ENCODE assay signal across 7 mouse cellular contexts in the genomic region with DNA sequence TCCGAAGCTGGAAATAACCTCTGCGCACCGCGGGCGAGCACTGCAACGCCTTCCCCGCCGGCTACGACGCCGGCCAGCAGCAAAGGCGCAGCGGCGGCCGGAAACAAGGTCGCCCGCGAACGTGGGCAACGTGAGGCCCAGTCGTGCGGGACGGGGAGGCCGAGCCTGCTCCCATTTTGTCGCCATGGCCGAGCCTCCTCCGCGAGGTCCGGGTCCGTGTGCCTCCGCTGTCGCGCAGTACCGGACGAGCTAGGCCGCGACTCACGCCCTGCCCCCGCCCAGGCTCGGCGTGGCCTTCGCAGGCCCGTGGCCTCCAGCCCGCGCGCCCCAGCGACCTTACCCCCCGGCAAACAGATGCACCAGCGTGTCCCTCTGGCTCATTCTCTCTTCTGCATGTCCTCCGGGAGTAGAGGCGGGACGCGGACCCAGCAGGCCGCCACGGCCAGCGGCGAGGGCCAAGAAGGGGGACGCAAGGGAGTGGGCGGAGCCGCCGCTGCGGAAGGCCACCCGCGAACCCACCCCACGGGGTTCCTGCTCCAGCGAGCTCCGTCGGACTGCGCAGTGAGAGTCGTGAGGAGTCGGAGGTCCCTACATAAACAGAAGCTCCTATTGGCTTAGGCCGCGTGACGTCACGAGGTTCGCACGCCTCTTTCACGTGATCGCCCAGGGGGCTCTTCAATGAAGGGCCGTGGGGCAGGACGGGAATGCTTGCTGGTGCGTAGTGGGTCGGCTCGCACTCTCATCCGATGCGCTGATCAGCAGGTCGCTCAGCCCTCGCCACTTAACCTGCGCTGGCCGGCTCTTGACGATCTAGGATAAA. TPM values are rescaled to one million over a fixed set of nuclear protein-coding genes. Genes with fewer than 3 reads are reported as not detected.
A peak's percentile ranks its signal among the peaks of the same experiment; 100 is the strongest.
DNase-seq lines count a peak whose midpoint lies in the region; ATAC-seq lines count a peak whose summit lies in the region.

TSS of gene Slc25a36 (minus strand) at position 587 of the 820 bp plus-strand sequence.

- peak within 1 kb of the TSS; percentile 83 for H3K9ac ChIP-seq in intestine, embryonic 15.5 days

- intact Hi-C loops in gastrocnemius, postnatal 36 days (cut with DNase I) = no loop called here
- intact Hi-C loops in left cerebral cortex, postnatal 25 days (cut with DNase I) = loop anchor here (5.0 kb wide), 1 partner anchor 52 kb away; no protein-coding TSS in a partner anchor

- peak within 1 kb of the TSS; percentile 91 for H3K27ac ChIP-seq in intestine, embryonic 15.5 days
- peak within 1 kb of the TSS; percentile 95 for H3K27ac ChIP-seq in midbrain, embryonic 10.5 days (replicated peaks)

- no peaks in the 10 kb centered on the region for H3K36me3 ChIP-seq in intestine, embryonic 15.5 days
- peaks cover 10% of the 10 kb centered on the region; the same call in 1 of the 2 replicates for H3K36me3 ChIP-seq in midbrain, embryonic 10.5 days

- under 1% methylated on average over 89 of the region's 91 CpGs for WGBS in intestine, embryonic 15.5 days
- under 1% methylated on average over 91 of the region's 91 CpGs for WGBS in midbrain, embryonic 10.5 days

- peak within 1 kb of the TSS; percentile 88 for H3K4me3 ChIP-seq in intestine, embryonic 15.5 days (replicated peaks)
- H3K4me3 ChIP-seq in midbrain, embryonic 10.5 days = peak within 1 kb of the TSS; percentile 91

- no peaks in the 10 kb centered on the region for H3K9me3 ChIP-seq in intestine, embryonic 15.5 days
- H3K9me3 ChIP-seq in midbrain, embryonic 10.5 days (replicated peaks) = 0 out of 2 replicates have a peak, but pooled peaks cover 4% of the 10 kb centered on the region

- peaks cover 13% of the 10 kb centered on the region; the same call in 1 of the 2 replicates for H3K4me1 ChIP-seq in intestine, embryonic 15.5 days (replicated peaks)
- H3K4me1 ChIP-seq in midbrain, embryonic 10.5 days = peaks cover 29% of the 10 kb centered on the region

- H3K27me3 ChIP-seq in intestine, embryonic 15.5 days (replicated peaks) = no peaks in the 10 kb centered on the region
- 0 out of 2 replicates have a peak, but pooled peaks cover 4% of the 10 kb centered on the region for H3K27me3 ChIP-seq in midbrain, embryonic 10.5 days (ENCODE audit: low read depth, poor library complexity, severe bottlenecking)

- peak within 1 kb of the TSS; percentile 76 for H3K4me2 ChIP-seq in intestine, embryonic 15.5 days (replicated peaks)

- peak; percentile 98 for DNase-seq in adrenal gland, adult 2 months
- DNase-seq in embryo, embryonic 11.5 days (ENCODE audit: low read depth, low spot score) = peak; percentile 98
- peak; percentile 95 to 96 for DNase-seq in gastrocnemius, postnatal 36 days
- DNase-seq in left cerebral cortex, postnatal 25 days (ENCODE audit: low spot score in 2 of 2) = peak; percentile 98 to 99
- DNase-seq in midbrain, embryonic 10.5 days (ENCODE audit: low spot score) = peak; percentile 98
- peak; percentile 96 for DNase-seq in right cerebral cortex, postnatal 4 days

- peak; percentile 99 for ATAC-seq in intestine, embryonic 15.5 days

RNA-seq across cellular contexts. Expression of gene Slc25a36, which starts in this region (rescaled TPM):
- total RNA-seq in adrenal gland, adult 2 months (2021) = 10 to 100 TPM; 57.4 to 62.0 TPM
- polyA plus RNA-seq in adrenal gland, adult 2 months (2012; rRNA removed) = 7.1 and 8.5 TPM in 2 replicates
- 10 to 100 TPM; 23.9 to 29.7 TPM for total RNA-seq in gastrocnemius, postnatal 36 days (2021)
- polyA plus RNA-seq in intestine, embryonic 15.5 days (2015; fragmentation: Nextera tagmentation; extraction: Ambion mirVana) = 58.0 and 63.1 TPM in 2 replicates
- total RNA-seq in left cerebral cortex, postnatal 25 days (2021) = 10 to 100 TPM; 69.3 to 82.3 TPM
- polyA plus RNA-seq in midbrain, embryonic 10.5 days (2016; fragmentation: Nextera tagmentation; extraction: Ambion mirVana) = 61.2 and 66.5 TPM in 2 replicates

Comparison
In these comparisons a context has a peak if more than half of its experiments do, and no peak if none do; other contexts are left out.
1. Peak in every context shown above with its lines: DNase-seq, ATAC-seq, H3K4me3 ChIP-seq and H3K27ac ChIP-seq.